Mouse (Mus musculus) small intestine, adult 2 months (tissue): ENCODE measurements around the gene Mypn. TPM values are rescaled to one million over a fixed set of nuclear protein-coding genes. Genes with fewer than 3 reads are reported as not detected.

Experiments used
- H3K27ac ChIP-seq: fragments of 200-500 bp; 2 replicates; pipeline ENCODE4 v1.5.1; 2012; ENCODE audit warnings: low read depth, low read length, control low read depth, inconsistent platforms; ENCODE audit not compliant: insufficient read depth
- H3K27me3 ChIP-seq: fragments of 200-500 bp; 2 replicates; pipeline ENCODE4 v1.6.1; 2012; ENCODE audit warnings: mild to moderate bottlenecking, moderate library complexity, low read length, inconsistent platforms; ENCODE audit not compliant: control insufficient read depth, insufficient read depth
- H3K36me3 ChIP-seq: fragments of 200-500 bp; 2 replicates; pipeline ENCODE4 v1.6.1; 2012; ENCODE audit warnings: mild to moderate bottlenecking, low read length, control low read depth, inconsistent platforms; ENCODE audit not compliant: control insufficient read depth, insufficient read depth
- H3K4me1 ChIP-seq: fragments of 200-500 bp; 2 replicates; pipeline ENCODE4 v1.6.1; 2012; ENCODE audit warnings: low read length, inconsistent platforms, mixed read lengths; ENCODE audit not compliant: control insufficient read depth, insufficient read depth, insufficient read length
- H3K4me3 ChIP-seq: fragments of 200-500 bp; 2 replicates; pipeline ENCODE4 v1.5.1; 2012; ENCODE audit warnings: low read depth, mild to moderate bottlenecking, control low read depth, inconsistent platforms, low read length, moderate library complexity
- CTCF ChIP-seq: fragments of 200-500 bp; IDR thresholded peaks from 2 replicates; pipeline ENCODE4 v1.5.1; 2012; ENCODE audit warnings: low read depth, mild to moderate bottlenecking, control low read depth, inconsistent platforms, low read length, moderate library complexity, mixed read lengths; ENCODE audit not compliant: insufficient replicate concordance, insufficient read length; ENCODE audit errors: extremely low read depth
- POLR2A ChIP-seq: fragments of 200-500 bp; IDR thresholded peaks from 2 replicates; pipeline ENCODE4 v1.6.1; 2012; ENCODE audit warnings: low read depth, mild to moderate bottlenecking, control low read depth, inconsistent platforms, low read length, moderate library complexity
- WGBS: fragments of 180-500 bp; shearing (Covaris S2); methylation state at CpG from one replicate; pipeline ENCODE4 v1.1.7; 2018; 5-methylcytosine and 5-hydroxymethylcytosine counted together
- polyA plus RNA-seq: library from polyadenylated mRNA; depleted of rRNA; stranded (reverse); fragments of >200 nt; gene quantifications from 2 replicates; pipeline ENCODE4 v1.2.3, GENCODE M21; 2012

The Mypn gene
- polyA plus RNA-seq, 1 experiment = 0.05 TPM

- WGBS = 77% methylated on average over 5 of the region's 5 CpGs
- no peak overlapping the region for H3K4me3 ChIP-seq
- TF ChIP-seq CTCF (no peak), POLR2A (no peak)
- no peaks in the 10 kb centered on the region; the same call in 1 of the 2 replicates for H3K27me3 ChIP-seq
- no peak overlapping the region for H3K27ac ChIP-seq
- no peaks in the 10 kb centered on the region for H3K36me3 ChIP-seq
- peaks cover 2% of the 10 kb centered on the region; the same call in 1 of the 2 replicates for H3K4me1 ChIP-seq
Measured at GRCm38 (mm10) chr10:63234133-63234532, 30.4 kb upstream of the Mypn start.

GRCm38 (mm10) chr10:63231630-63232029, 27.9 kb upstream of the Mypn start:
- 31% methylated on average over 5 of the region's 5 CpGs for WGBS
- TF ChIP-seq CTCF = no peak
- TF ChIP-seq POLR2A = no peak
- Histone ChIP-seq H3K36me3 (no peaks in the 10 kb centered on the region), H3K27ac (no peak overlapping the region), H3K27me3 (no peaks in the 10 kb centered on the region; the same call in 1 of the 2 replicates), H3K4me1 (peaks cover 2% of the 10 kb centered on the region; the same call in 1 of the 2 replicates), H3K4me3 (no peak overlapping the region)

DNA sequence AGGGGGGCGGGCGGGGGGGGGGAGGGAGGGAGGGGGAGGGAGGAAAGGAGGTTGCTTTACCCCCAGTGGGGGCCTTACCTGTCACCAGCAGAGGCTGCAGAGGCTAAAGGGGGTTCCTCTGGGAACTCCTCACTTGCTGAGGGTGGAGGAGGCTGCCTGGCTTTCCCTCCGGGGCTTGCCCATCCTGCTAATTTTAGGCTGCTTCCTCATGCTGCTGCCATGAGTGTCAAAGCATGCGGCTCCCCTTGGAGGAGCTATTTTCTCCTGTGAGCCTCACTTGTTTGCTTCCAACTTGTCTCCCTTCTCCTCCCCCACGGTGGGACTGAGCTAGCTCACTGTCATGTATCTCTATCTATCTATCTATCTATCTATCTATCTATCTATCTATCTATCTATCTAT, 27.1 kb upstream of the Mypn start:
- Histone ChIP-seq H3K4me3 (no peak overlapping the region), H3K4me1 (no peaks in the 10 kb centered on the region), H3K27me3 (no peaks in the 10 kb centered on the region; the same call in 1 of the 2 replicates), H3K36me3 (no peaks in the 10 kb centered on the region), H3K27ac (no peak overlapping the region)
- 21% methylated on average over 3 of the region's 5 CpGs for WGBS
- no peak for TF ChIP-seq POLR2A

- H3K4me3 ChIP-seq = no peak overlapping the region
- H3K27ac ChIP-seq = no peak overlapping the region
- no peaks in the 10 kb centered on the region for H3K4me1 ChIP-seq
- no peaks in the 10 kb centered on the region for H3K36me3 ChIP-seq
- 87% methylated on average over 7 of the region's 7 CpGs for WGBS
- TF ChIP-seq POLR2A = no peak
- TF ChIP-seq CTCF = no peak
- no peaks in the 10 kb centered on the region; the same call in 1 of the 2 replicates for H3K27me3 ChIP-seq
Measured at GRCm38 (mm10) chr10:63230266-63230665, 26.5 kb upstream of the Mypn start.

- no peaks in the 10 kb centered on the region for H3K36me3 ChIP-seq
- H3K4me1 ChIP-seq = no peaks in the 10 kb centered on the region
- WGBS = 73% methylated on average over 12 of the region's 12 CpGs
- no peaks in the 10 kb centered on the region for H3K27me3 ChIP-seq
- no peak overlapping the region for H3K4me3 ChIP-seq
- no peak for TF ChIP-seq CTCF
- TF ChIP-seq POLR2A = no peak
- no peak overlapping the region for H3K27ac ChIP-seq
Measured at GRCm38 (mm10) chr10:63224341-63224740, 20.6 kb upstream of the Mypn start.

- Histone ChIP-seq H3K27ac (no peak overlapping the region), H3K4me3 (no peak overlapping the region), H3K4me1 (no peaks in the 10 kb centered on the region), H3K36me3 (no peaks in the 10 kb centered on the region), H3K27me3 (no peaks in the 10 kb centered on the region)
- 47% methylated on average over 7 of the region's 7 CpGs for WGBS
- TF ChIP-seq CTCF (no peak), POLR2A (no peak)
Measured at GRCm38 (mm10) chr10:63221081-63221783, 17.5 kb upstream of the Mypn start.

DNA sequence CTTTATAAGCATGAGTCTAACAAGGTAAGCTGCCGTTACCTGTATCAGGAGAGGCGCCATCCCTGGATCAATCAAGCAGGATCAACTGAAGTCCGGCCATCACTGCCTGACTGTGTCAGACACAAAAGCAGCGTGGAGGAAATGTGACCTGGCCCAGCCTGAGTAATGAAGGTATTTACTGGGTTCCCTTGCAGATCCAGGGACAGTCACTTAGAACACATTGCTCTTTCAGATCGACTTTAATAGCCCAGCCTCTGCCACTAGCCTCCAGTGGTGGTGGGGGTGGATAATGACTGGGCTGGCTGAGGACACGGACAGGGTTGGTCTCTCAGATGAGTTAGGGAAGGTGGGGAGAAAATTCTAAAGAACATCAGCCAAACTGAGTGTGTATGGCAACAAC, 5.1 kb upstream of the Mypn start:
- H3K27ac ChIP-seq = no peak overlapping the region
- H3K4me1 ChIP-seq = no peaks in the 10 kb centered on the region
- TF ChIP-seq CTCF (no peak), POLR2A (no peak)
- no peak overlapping the region for H3K4me3 ChIP-seq
- no peaks in the 10 kb centered on the region for H3K27me3 ChIP-seq
- 49% methylated on average over 6 of the region's 6 CpGs for WGBS
- no peaks in the 10 kb centered on the region for H3K36me3 ChIP-seq

GRCm38 (mm10) chr10:63203002-63203401, 750 bp downstream of the Mypn start:
- 70% methylated on average over 3 of the region's 3 CpGs for WGBS
- no peaks in the 10 kb centered on the region for H3K27me3 ChIP-seq

More at GRCm38 (mm10) chr10:63203002-63203401, 750 bp downstream of the Mypn start:
- Histone ChIP-seq H3K4me1 (no peaks in the 10 kb centered on the region), H3K36me3 (no peaks in the 10 kb centered on the region), H3K27ac (no peak overlapping the region), H3K4me3 (no peak overlapping the region)
- TF ChIP-seq POLR2A (no peak), CTCF (no peak)
